Mouse (Mus musculus): ENCODE results near the gene Trim14. TPM values are rescaled to one million over a fixed set of nuclear protein-coding genes. Genes with fewer than 3 reads are reported as not detected.
"Not testable (repeated sequence)": the region's sequence is repeated elsewhere in the genome, so short reads cannot be mapped to it uniquely, and the experiment has no call there.

Gene Trim14
- total RNA-seq (2014; rRNA removed; ENCODE audit: low replicate concordance) (3.4 and 10.9 TPM in 2 replicates), polyA plus RNA-seq (2015; fragmentation: Nextera tagmentation; extraction: Ambion mirVana) (0.46 and 0.85 TPM in 2 replicates)

- no peak within 1 kb of the TSS for H3K27ac ChIP-seq (ENCODE audit: low read depth)
- peak; percentile 35 for DNase-seq (ENCODE audit: low spot score)
- TF ChIP-seq CTCF (IDR thresholded peaks at IDR 0.05; ENCODE audit: low read depth) (peak; percentile 20), EP300 (IDR thresholded peaks at IDR 0.05; ENCODE audit: low read depth) (no peak)
- peak within 1 kb of the TSS; percentile 86 for H3K4me2 ChIP-seq (ENCODE audit: low read depth, low read length)
- peak within 1 kb of the TSS; percentile 59 for H3K9ac ChIP-seq (replicated peaks; ENCODE audit: low read depth, low read length)
- ATAC-seq (ENCODE audit: insufficient read depth, low read depth): peak; percentile 41
- no peaks in the 10 kb centered on the region for H3K36me3 ChIP-seq (replicated peaks; ENCODE audit: control insufficient read depth, insufficient read depth, low read length)
- H3K4me3 ChIP-seq (ENCODE audit: low read depth, low read length): peak within 1 kb of the TSS; percentile 68
- H3K27me3 ChIP-seq (ENCODE audit: control insufficient read depth, insufficient read depth, low read length): peaks cover 82% of the 10 kb centered on the region
- WGBS: 1% methylated on average over 46 of the region's 46 CpGs
- H3K9me3 ChIP-seq (replicated peaks; ENCODE audit: control insufficient read depth, low read length): no peaks in the 10 kb centered on the region
- H3K4me1 ChIP-seq (ENCODE audit: control insufficient read depth, insufficient read depth): peaks cover 6% of the 10 kb centered on the region; the same call in 1 of the 2 replicates
These were observed at the start of gene Trim14 for GRCm38 (mm10) chr4:46535840-46536361. Gene Trim14, minus strand, starts transcription at chr4:46536141.

- ATAC-seq (ENCODE audit: insufficient read depth, low read depth) (no peak), DNase-seq (ENCODE audit: low spot score) (no peak)
- H3K9me3 ChIP-seq (replicated peaks; ENCODE audit: control insufficient read depth, low read length): no peaks in the 10 kb centered on the region
- H3K36me3 ChIP-seq (replicated peaks; ENCODE audit: control insufficient read depth, insufficient read depth, low read length): no peaks in the 10 kb centered on the region
- no peak overlapping the region for H3K9ac ChIP-seq (replicated peaks; ENCODE audit: low read depth, low read length)
- no peak overlapping the region for H3K4me2 ChIP-seq (ENCODE audit: low read depth, low read length)
- no peak overlapping the region for H3K4me3 ChIP-seq (ENCODE audit: low read depth, low read length)
- H3K27me3 ChIP-seq (ENCODE audit: control insufficient read depth, insufficient read depth, low read length): no peaks in the 10 kb centered on the region
- H3K4me1 ChIP-seq (ENCODE audit: control insufficient read depth, insufficient read depth): peaks cover 4% of the 10 kb centered on the region; the same call in 1 of the 2 replicates
- TF ChIP-seq CTCF (IDR thresholded peaks at IDR 0.05; ENCODE audit: low read depth): no peak
- no peak for TF ChIP-seq EP300 (IDR thresholded peaks at IDR 0.05; ENCODE audit: low read depth)
- 81% methylated on average over 13 of the region's 13 CpGs for WGBS
- no peak overlapping the region for H3K27ac ChIP-seq (ENCODE audit: low read depth)
These were observed 49.3 kb upstream of the Trim14 start for GRCm38 (mm10) chr4:46585041-46585810.

GRCm38 (mm10) chr4:46584536-46584935 is 48.6 kb upstream of the Trim14 start:
- not testable (repeated sequence) for ATAC-seq (ENCODE audit: insufficient read depth, low read depth); H3K36me3 ChIP-seq (replicated peaks; ENCODE audit: control insufficient read depth, insufficient read depth, low read length); H3K4me3 ChIP-seq (ENCODE audit: low read depth, low read length); H3K4me1 ChIP-seq (ENCODE audit: control insufficient read depth, insufficient read depth); H3K9ac ChIP-seq (replicated peaks; ENCODE audit: low read depth, low read length); H3K27ac ChIP-seq (ENCODE audit: low read depth); H3K27me3 ChIP-seq (ENCODE audit: control insufficient read depth, insufficient read depth, low read length); DNase-seq (ENCODE audit: low spot score); H3K4me2 ChIP-seq (ENCODE audit: low read depth, low read length); H3K9me3 ChIP-seq (replicated peaks; ENCODE audit: control insufficient read depth, low read length)
- WGBS: 65% methylated on average over 3 of the region's 3 CpGs

GRCm38 (mm10) chr4:46584084-46584483 is 48.1 kb upstream of the Trim14 start:
- DNase-seq (ENCODE audit: low spot score); H3K27me3 ChIP-seq (ENCODE audit: control insufficient read depth, insufficient read depth, low read length); H3K9me3 ChIP-seq (replicated peaks; ENCODE audit: control insufficient read depth, low read length); H3K36me3 ChIP-seq (replicated peaks; ENCODE audit: control insufficient read depth, insufficient read depth, low read length); H3K4me1 ChIP-seq (ENCODE audit: control insufficient read depth, insufficient read depth); H3K4me2 ChIP-seq (ENCODE audit: low read depth, low read length); H3K4me3 ChIP-seq (ENCODE audit: low read depth, low read length); H3K27ac ChIP-seq (ENCODE audit: low read depth); H3K9ac ChIP-seq (replicated peaks; ENCODE audit: low read depth, low read length); ATAC-seq (ENCODE audit: insufficient read depth, low read depth): not testable (repeated sequence)
- 91% methylated on average over 2 of the region's 6 CpGs for WGBS

DNA sequence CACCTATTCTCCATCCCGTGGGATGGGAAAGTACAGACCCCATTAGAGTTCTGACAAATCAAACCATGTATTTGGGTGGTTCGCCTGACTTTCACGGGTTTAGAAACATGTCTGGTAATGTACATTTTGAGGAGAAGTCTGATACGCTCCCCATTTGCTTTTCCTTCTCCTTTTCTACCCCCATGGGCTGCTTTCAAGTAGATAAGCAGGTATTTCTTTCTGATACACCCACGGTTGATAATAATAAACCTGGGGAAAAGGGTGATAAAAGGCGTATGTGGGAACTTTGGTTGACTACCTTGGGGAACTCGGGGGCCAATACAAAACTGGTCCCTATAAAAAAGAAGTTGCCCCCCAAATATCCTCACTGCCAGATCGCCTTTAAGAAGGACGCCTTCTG is 46.1 kb upstream of the Trim14 start:
- not testable (repeated sequence) for H3K27me3 ChIP-seq (ENCODE audit: control insufficient read depth, insufficient read depth, low read length); H3K9me3 ChIP-seq (replicated peaks; ENCODE audit: control insufficient read depth, low read length); H3K4me3 ChIP-seq (ENCODE audit: low read depth, low read length); ATAC-seq (ENCODE audit: insufficient read depth, low read depth); H3K27ac ChIP-seq (ENCODE audit: low read depth); H3K36me3 ChIP-seq (replicated peaks; ENCODE audit: control insufficient read depth, insufficient read depth, low read length); H3K4me1 ChIP-seq (ENCODE audit: control insufficient read depth, insufficient read depth); H3K4me2 ChIP-seq (ENCODE audit: low read depth, low read length); DNase-seq (ENCODE audit: low spot score); H3K9ac ChIP-seq (replicated peaks; ENCODE audit: low read depth, low read length)
- WGBS: 80% methylated on average over 9 of the region's 9 CpGs

- 91% methylated on average over 22 of the region's 22 CpGs for WGBS
- not testable (repeated sequence) for H3K27me3 ChIP-seq (ENCODE audit: control insufficient read depth, insufficient read depth, low read length); H3K4me1 ChIP-seq (ENCODE audit: control insufficient read depth, insufficient read depth); H3K36me3 ChIP-seq (replicated peaks; ENCODE audit: control insufficient read depth, insufficient read depth, low read length); H3K9me3 ChIP-seq (replicated peaks; ENCODE audit: control insufficient read depth, low read length); ATAC-seq (ENCODE audit: insufficient read depth, low read depth); H3K4me3 ChIP-seq (ENCODE audit: low read depth, low read length); H3K4me2 ChIP-seq (ENCODE audit: low read depth, low read length); DNase-seq (ENCODE audit: low spot score); H3K9ac ChIP-seq (replicated peaks; ENCODE audit: low read depth, low read length); H3K27ac ChIP-seq (ENCODE audit: low read depth)
These were observed 45.6 kb upstream of the Trim14 start for GRCm38 (mm10) chr4:46581577-46581976.

GRCm38 (mm10) chr4:46580799-46581243 is 44.9 kb upstream of the Trim14 start:
- H3K9me3 ChIP-seq (replicated peaks; ENCODE audit: control insufficient read depth, low read length); DNase-seq (ENCODE audit: low spot score); H3K27me3 ChIP-seq (ENCODE audit: control insufficient read depth, insufficient read depth, low read length); H3K4me3 ChIP-seq (ENCODE audit: low read depth, low read length); H3K4me1 ChIP-seq (ENCODE audit: control insufficient read depth, insufficient read depth); H3K9ac ChIP-seq (replicated peaks; ENCODE audit: low read depth, low read length); H3K27ac ChIP-seq (ENCODE audit: low read depth); H3K4me2 ChIP-seq (ENCODE audit: low read depth, low read length); ATAC-seq (ENCODE audit: insufficient read depth, low read depth); H3K36me3 ChIP-seq (replicated peaks; ENCODE audit: control insufficient read depth, insufficient read depth, low read length): not testable (repeated sequence)
- WGBS: 90% methylated on average over 15 of the region's 15 CpGs

DNA sequence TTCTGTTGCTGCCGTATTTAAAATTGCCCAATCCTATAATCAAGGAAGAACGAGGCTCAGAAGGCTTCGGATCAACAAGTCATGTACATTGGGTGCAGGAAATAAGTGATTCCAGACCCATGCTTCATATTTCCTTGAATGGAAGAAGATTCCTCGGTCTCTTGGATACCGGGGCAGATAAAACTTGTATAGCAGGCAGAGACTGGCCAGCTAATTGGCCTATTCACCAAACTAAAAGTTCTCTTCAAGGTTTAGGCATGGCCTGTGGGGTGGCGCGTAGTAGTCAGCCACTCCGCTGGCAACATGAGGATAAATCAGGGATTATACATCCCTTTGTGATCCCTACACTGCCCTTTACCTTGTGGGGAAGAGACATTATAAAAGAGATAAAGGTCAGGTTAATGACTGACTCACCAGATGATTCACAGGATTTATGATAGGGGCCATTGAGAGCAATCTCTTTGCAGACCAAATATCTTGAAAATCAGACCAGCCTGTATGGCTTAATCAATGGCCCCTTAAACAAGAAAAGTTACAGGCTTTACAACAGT is 42.9 kb upstream of the Trim14 start:
- H3K4me1 ChIP-seq (ENCODE audit: control insufficient read depth, insufficient read depth); H3K27me3 ChIP-seq (ENCODE audit: control insufficient read depth, insufficient read depth, low read length); H3K36me3 ChIP-seq (replicated peaks; ENCODE audit: control insufficient read depth, insufficient read depth, low read length); H3K9ac ChIP-seq (replicated peaks; ENCODE audit: low read depth, low read length); H3K4me2 ChIP-seq (ENCODE audit: low read depth, low read length); H3K9me3 ChIP-seq (replicated peaks; ENCODE audit: control insufficient read depth, low read length); DNase-seq (ENCODE audit: low spot score); ATAC-seq (ENCODE audit: insufficient read depth, low read depth); H3K4me3 ChIP-seq (ENCODE audit: low read depth, low read length); H3K27ac ChIP-seq (ENCODE audit: low read depth): not testable (repeated sequence)
- 89% methylated on average over 8 of the region's 8 CpGs for WGBS
